Mouse (Mus musculus) right cerebral cortex, postnatal 10 days (tissue): ENCODE data around the gene Rpl10a.
A peak's percentile ranks its signal among the peaks of the same experiment; 100 is the strongest.
"Not testable (repeated sequence)": the region's sequence is repeated elsewhere in the genome, so short reads cannot be mapped to it uniquely, and the experiment has no call there.

Source experiments
- DNase-seq, 2 experiments: peaks; one replicate each; pipeline ENCODE4 v3.0.0; 2021; ENCODE audit warnings: low spot score in 2 of 2

The Rpl10a gene

GRCm38 (mm10) chr17:28358576-28359261 is 30.4 kb downstream of the Rpl10a start:
- not testable (repeated sequence) for DNase-seq

- no peak for DNase-seq
Measured at GRCm38 (mm10) chr17:28360531-28361277, 32.4 kb downstream of the Rpl10a start.

GRCm38 (mm10) chr17:28361921-28362652 is 33.8 kb downstream of the Rpl10a start:
- DNase-seq = no peak

- no peak for DNase-seq
Measured at GRCm38 (mm10) chr17:28362653-28363292, 34.5 kb downstream of the Rpl10a start.

- no peak for DNase-seq
Measured at GRCm38 (mm10) chr17:28363507-28363906, 35.2 kb downstream of the Rpl10a start.

GRCm38 (mm10) chr17:28365122-28365521 is 36.9 kb downstream of the Rpl10a start, which contains the start of gene Tulp1:
Tulp1 (minus strand) TSS chr17:28365222.
- DNase-seq = no peak

- peak in 1 of 2 experiments; percentile 70 for DNase-seq
Measured at GRCm38 (mm10) chr17:28368449-28368848, 40.2 kb downstream of the Rpl10a start.

GRCm38 (mm10) chr17:28369056-28369455 is 40.8 kb downstream of the Rpl10a start:
- no peak for DNase-seq

- no peak for DNase-seq
Measured at GRCm38 (mm10) chr17:28371286-28371685, 43.0 kb downstream of the Rpl10a start.

GRCm38 (mm10) chr17:28371941-28372340 is 43.7 kb downstream of the Rpl10a start:
- no peak for DNase-seq

- peak in 1 of 2 experiments; percentile 59 for DNase-seq
Measured at GRCm38 (mm10) chr17:28373821-28374220, 45.5 kb downstream of the Rpl10a start.

- no peak for DNase-seq
Measured at GRCm38 (mm10) chr17:28374494-28374893, 46.2 kb downstream of the Rpl10a start.

- DNase-seq = no peak
Measured at GRCm38 (mm10) chr17:28375592-28376061, 47.4 kb downstream of the Rpl10a start.

GRCm38 (mm10) chr17:28380255-28380654 is 52.0 kb downstream of the Rpl10a start:
- DNase-seq = no peak
